Mouse (Mus musculus) monocyte, adult 2 months (primary cell): ENCODE data around the gene F8.
"Not testable (repeated sequence)": the region's sequence is repeated elsewhere in the genome, so short reads cannot be mapped to it uniquely, and the experiment has no call there.

Experiments
- DNase-seq, 2 experiments: peaks; one replicate each; pipeline ENCODE4 v3.0.0; 2022; ENCODE audit warnings: low spot score in 2 of 2, low read depth in 1 of 2

Gene F8

GRCm38 (mm10) chrX:75382195-75382771 is at the start of gene F8, which contains the start of gene Fundc2:
Gene F8, minus strand, starts transcription at chrX:75382615.
Gene Fundc2, plus strand, starts transcription at chrX:75382399.
- no peak for DNase-seq

DNA sequence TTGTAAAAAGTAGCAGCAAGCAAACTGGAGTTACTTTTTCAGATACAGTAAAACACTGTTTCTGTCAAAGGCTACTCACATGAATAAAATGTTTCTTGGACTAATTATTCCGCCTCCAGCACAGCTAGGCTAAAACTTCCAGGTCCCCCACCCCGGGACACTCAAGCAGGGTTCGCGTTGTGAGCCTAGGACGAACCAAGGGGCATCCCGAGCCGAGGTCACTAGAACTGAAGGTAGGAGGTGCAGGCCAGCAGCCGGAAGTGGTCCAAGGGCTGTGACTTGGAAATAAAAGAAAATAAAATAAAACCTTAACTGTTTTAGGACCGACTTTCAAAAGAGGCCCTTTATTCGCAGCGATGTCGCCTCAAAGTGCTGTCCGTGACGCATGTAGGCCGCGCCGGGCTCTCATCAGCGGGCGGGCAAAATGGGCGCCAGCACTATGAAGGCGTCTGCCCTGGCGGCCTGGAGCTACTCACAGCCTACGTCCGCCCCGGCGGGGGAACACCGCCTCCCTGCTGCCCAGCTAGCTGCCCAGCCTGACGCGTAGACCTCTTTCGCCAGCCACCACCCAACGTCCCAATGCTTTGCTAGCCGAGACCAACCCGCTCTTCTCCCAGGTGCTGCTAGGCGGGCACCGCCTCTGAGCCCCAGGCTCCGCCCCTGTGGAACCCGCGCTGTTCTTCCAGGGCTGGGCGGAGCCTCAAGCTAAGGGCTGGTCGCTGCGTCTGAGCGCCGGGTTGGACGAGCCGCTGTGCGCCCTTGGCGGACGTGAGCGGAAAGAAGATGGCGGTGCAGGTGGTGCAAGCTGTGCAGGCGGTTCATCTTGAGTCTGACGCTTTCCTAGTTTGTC is 33.7 kb upstream of the F8 start, which contains the start of the genes Cmc4, Mtcp1 and Brcc3:
Gene Cmc4, minus strand, starts transcription at position 649 of the 850 bp plus-strand sequence.
Gene Mtcp1, minus strand, starts transcription at position 653 of the 850 bp plus-strand sequence.
Gene Brcc3, plus strand, starts transcription at position 693 of the 850 bp plus-strand sequence.
- DNase-seq, result peak; percentile 75 to 81

GRCm38 (mm10) chrX:75409711-75410110 is 27.3 kb upstream of the F8 start:
- DNase-seq, result no peak

- no peak for DNase-seq
Measured at GRCm38 (mm10) chrX:75403350-75403749, 20.9 kb upstream of the F8 start.

DNA sequence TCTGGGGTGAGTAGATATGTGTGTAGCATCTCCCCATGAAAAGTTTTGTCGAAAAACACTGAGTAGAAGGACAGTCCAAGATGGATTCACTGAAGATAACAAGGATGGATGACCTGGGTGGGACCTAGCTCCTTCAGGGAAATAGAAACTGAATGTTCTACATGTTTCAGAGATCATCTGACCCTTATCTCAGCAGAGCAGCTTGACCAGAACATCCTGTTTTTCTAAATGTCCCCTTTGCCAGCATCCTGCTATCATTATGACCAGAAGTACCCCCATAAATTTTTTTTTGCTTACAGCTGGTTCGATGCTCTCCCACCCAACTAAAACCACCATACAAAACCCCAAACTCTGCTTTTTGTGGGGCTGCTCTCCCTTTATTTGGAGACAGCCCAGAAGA is 20.3 kb upstream of the F8 start:
- no peak for DNase-seq

DNA sequence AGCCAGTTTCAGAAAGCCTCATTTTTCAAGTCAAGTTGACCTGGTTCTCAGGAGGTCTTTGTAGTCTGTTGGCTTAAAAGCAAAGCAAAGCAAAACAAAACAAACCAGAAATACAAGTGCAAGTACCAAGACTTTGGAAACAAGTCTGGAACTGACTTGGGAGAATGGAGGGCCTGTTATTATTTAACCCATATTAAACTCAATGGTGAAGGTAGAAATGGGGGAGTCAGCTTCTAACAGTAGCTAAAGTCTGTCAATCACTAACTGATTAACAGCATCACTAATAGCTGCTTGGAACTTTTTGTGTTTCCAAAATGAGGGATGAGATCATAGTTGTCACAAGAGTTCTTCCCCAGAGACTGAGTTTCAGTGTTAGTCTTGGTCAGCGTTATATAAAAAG is 17.1 kb upstream of the F8 start:
- DNase-seq, result no peak

GRCm38 (mm10) chrX:75381699-75382098 is 716 bp downstream of the F8 start:
- no peak for DNase-seq

DNA sequence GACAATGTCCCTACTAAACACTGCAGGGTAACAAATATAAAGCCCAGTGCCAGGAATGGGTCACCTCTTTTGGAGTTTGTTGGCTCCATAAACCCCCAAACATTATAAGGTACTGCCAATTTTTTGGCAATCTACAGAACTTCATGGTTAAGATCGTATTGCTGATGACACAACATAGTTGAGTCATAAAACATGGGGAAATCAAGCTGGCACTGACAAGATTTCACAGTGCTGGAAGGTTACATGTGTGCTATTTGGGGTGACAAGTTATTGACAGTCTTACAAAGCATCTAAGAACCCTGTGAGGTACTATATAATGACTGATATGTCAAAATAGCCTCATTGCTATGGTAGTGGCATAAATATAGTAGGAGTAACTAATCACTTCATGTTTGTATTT is 1.2 kb downstream of the F8 start:
- no peak for DNase-seq

- DNase-seq, result no peak
Measured at GRCm38 (mm10) chrX:75376815-75377214, 5.6 kb downstream of the F8 start.

DNA sequence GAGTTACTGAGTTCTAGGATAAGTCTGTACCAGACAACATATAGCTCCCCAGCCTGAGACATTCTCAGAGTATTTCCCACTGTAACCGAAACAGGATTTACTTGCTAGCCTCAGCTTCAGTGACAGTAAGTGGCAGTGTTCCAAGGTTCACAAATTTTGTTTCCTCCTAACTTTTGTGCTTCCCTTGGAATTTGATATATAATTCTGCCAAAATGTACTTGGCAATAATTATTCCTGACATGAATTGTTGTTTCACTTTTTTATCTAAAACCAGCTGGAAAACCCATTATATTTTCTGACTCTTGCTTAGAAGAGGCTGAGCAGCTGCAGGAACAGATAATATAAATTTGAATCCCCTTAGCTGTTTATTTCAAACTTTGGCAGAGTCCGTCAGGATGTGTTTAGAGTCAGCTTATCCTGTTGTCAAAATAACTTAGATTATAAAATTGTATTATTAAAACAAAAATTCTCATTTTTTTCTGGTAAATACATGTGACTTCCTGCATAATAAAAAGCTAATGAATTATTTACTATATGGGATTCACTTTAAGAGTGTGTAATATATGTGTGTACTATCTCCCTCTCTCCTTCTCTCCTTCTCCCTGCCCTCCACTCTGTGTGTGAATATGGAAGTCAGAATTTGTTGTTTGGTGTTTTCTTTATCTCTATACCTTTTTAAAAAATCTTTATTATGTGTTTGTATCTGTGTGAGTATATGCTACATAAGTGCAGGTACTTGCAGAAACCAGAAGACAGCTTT is 9.6 kb downstream of the F8 start:
- no peak for DNase-seq

- no peak for DNase-seq
Measured at GRCm38 (mm10) chrX:75370197-75370596, 12.2 kb downstream of the F8 start.

- DNase-seq, result no peak
Measured at GRCm38 (mm10) chrX:75323556-75323955, 58.9 kb downstream of the F8 start.

DNA sequence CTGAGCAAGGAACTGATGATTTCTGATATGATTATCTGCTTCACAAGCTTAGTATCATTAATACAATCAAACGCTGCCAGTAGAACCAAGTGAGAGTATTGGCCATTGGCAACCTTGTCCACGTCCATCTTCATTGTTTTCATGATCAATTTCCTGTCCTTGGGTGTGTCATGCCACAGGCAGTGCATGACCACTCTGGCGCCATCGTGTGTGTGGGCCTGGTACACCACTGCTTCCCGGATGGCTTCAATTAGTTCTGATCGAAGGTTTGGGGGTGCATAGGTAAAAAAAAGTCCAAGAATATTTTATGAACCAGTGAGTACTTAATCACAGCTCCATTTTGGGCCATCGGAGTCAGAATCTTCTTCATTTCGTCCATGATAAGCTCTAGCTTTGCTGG is 110.7 kb downstream of the F8 start:
- no peak for DNase-seq

GRCm38 (mm10) chrX:75233603-75234376 is 148.6 kb downstream of the F8 start:
- DNase-seq, result not testable (repeated sequence)

GRCm38 (mm10) chrX:75231456-75231855 is 151.0 kb downstream of the F8 start:
- DNase-seq, result no peak

DNA sequence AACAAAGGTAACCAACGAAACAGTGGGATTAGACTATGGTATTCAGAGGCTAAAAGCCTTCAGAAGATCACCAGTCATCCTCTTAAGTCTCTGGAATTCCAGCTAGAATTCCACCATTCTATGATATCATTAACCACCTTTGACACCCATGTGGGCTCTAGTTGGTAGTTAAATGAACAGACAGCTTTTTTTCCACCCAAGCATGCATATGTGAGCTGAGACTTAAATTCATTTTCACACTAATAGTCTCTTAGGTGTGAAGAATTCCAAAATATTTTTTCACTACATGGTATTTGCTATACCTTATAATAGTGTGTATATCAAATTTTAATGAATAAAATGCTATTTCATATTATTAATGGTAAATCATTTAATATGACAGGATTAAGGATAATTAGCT is 218.7 kb downstream of the F8 start, which contains the start of gene Smim9:
Gene Smim9, minus strand, starts transcription at position 101 of the 400 bp plus-strand sequence.
- no peak for DNase-seq

DNA sequence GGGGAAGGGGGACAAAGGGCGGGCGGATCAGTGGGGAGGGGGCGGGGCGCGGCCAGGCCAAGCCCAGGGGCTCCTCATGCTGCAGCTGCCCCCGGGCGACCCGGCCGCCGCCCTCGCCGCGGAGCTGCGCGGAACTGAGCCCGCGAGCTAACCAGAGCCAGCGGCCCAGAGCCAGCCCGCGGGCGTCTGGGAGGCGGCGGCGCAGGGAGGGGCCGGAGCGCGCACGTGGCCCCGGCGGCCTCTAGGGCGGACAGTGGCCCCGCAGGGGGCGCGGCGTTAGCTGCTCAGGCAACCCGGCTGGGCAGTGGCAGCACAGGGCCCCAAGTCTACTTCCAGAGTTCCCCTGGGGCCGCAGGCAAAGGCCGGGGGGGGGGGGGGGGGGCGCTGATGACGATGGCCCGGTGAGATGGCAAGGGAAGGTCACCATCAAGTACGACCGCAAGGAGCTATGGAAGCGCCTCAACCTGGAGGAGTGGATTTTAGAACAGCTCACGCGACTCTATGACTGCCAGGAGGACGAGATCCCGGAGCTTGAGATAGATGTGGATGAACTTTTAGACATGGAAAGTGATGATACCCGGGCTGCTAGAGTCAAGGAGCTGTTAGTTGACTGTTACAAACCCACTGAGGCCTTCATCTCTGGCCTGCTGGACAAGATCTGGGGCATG is 226.7 kb downstream of the F8 start:
- DNase-seq, result no peak

DNA sequence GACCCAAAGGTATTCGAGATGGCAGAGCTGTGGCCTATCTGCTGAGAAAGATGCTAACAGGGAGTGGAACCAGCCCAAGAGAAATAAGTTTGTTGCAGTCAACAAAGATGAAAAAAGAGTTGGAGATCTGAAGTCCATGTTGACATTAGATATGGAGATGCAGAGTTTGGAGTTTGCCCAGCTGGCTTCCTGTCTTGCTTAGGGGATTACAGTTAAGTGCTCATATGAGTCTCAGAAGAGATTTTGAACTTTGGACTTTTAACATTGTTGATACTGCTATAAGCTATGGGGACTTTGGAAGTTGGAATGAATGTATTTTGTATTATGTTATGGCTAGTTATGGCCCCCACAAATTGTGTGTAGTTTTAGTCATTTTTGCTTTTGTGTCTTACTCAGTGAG is 230.2 kb downstream of the F8 start:
- DNase-seq, result no peak

GRCm38 (mm10) chrX:75150304-75150703 is 232.1 kb downstream of the F8 start:
- DNase-seq, result no peak

DNA sequence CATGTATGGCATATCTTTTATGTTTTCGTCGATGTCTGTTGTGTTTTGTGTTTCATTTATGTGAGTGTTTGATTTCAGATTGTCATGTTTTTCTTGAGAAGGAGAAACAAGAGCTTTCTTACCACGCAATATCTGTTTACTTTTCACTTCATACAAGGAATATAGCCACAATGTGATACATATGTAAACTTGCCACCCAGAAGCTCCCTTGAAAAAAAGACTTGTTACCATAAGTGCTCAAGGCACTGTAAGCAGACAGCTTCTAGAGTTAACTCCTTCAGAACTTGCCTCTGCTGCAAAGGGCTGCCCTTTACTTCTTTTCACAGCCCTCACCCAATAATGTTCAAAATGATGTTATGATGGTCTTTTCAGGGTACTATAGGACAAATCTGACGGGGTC is 234.0 kb downstream of the F8 start:
- DNase-seq, result no peak
